Mouse (Mus musculus): ENCODE results near the gene Phldb1.
"Not testable (repeated sequence)": the region's sequence is repeated elsewhere in the genome, so short reads cannot be mapped to it uniquely, and the experiment has no call there.

Gene Phldb1

DNA sequence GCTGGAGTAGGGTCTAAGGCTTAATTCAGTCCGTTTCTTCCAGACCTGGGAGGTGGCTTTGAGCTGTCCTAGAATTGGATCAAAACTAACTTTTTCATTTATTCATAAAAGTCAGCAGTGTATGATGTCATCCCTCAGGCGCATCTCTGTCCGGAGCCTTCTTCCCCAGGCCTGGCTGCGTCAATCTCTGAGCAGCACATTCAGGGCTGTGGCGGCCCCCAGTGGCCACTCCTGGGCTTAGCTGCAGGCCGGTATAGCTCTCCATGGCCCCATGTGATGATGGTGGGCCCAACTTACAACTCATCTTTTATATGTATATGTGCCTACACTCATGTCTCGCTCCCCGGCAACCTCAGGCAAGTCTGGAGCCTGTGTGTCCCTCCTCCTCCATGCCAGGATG, 83.0 kb downstream of the Phldb1 start:
- no peak for DNase-seq (ENCODE audit: low spot score)

DNA sequence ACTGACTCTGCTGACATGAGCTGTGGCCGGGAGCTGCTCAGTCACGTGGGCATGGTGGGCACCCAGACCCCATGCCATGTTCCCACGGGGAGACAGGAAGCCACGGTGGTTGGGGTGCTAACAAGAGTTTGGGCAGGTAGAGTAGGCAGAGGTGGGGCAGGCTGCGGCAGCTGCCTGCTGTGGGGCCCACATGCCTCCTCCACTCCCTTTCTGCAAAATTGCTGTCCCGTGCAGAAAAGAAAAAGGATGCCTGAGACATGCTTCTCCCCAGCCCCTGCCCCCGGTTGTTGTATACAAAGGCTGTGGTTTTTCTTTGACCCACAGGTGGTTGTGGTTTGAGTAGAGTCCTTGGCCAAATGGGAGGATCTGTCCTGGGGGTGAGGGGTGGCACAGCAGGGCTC, 86.1 kb downstream of the Phldb1 start:
- no peak for DNase-seq (ENCODE audit: low spot score)

DNA sequence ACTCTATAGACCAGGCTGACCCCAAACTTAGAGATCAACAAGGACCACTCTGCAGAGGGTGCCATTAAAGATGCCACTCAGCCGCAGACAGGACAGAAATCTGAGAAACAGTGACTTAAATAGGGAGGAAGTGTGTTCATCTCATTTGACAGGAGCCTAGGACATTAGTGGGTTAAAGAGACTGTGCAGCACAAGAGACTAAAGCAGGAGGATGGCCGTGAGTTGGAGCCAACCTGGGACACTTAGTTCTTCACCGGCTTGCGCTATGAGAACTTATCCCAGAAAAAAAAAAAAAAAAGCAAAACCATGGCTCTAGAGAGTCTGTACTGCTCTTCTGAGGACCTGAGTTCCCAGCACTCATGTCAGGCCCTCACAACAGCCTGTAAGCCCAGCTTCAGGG, 87.3 kb downstream of the Phldb1 start:
- DNase-seq (ENCODE audit: low spot score): no peak

DNA sequence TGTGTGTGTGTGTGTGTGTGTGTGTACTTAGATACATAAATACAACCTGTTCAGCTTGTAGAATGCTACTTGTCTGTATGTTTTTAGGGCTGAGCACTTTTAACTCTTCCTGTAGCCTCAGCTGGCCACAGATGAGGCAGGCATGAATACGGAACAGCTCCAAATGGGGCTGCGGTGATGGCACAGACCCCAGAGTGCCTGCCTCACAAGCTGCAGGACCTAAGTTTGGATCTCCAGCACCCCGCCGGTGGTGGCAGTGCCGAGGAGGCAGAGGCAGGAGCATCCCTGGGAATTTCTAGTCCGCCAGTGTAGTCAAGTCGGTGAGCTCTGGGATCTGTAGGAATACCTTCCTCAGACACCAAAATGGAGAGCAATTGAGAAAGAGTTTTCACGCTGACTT, 88.0 kb downstream of the Phldb1 start:
- DNase-seq (ENCODE audit: low spot score): no peak

GRCm38 (mm10) chr9:44646366-44646765, 88.6 kb downstream of the Phldb1 start:
- DNase-seq (ENCODE audit: low spot score): no peak

DNA sequence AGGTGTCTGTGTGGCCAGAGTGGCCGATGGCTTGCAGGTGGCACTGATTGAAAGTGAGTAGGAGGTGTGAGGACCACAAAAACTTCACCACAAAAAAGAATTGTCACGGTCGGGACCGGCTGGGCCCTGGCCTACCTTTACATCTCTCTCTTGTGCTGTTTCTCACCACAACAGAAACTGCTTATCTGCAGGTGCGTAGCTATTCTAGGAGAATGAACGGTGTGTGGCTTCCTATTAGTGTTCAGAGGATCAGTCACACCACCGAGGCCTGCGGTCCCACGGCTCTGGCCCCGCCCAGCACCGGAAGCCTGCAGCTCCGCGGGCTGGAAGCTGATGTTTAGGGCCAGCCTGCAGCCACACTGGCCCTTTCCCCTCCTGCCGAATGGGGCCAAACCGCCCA, 89.1 kb downstream of the Phldb1 start:
- no peak for DNase-seq (ENCODE audit: low spot score)

GRCm38 (mm10) chr9:44645481-44645880, 89.5 kb downstream of the Phldb1 start:
- DNase-seq (ENCODE audit: low spot score): no peak

DNA sequence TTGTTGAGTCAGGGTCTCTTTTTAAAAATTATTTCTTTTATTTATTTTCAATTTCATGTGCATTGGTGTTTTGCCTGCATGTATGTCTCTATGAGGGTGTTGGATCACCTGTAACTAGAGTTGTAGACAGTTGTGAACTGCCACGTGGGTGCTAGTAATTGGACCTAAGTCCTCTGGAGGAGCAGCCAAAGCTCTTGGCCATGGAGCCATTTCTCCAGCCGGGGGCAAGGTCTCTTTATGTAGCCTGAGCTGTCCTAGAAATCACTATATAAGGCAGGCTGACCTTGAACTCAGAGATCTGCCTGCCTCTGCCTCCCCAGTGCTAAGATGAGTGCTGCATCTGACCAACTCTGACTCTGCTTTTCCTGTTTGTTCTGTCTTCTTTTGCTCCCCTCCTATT, 90.8 kb downstream of the Phldb1 start:
- no peak for DNase-seq (ENCODE audit: low spot score)

- DNase-seq (ENCODE audit: low spot score): no peak
Observed at GRCm38 (mm10) chr9:44643103-44643502, 91.9 kb downstream of the Phldb1 start.

DNA sequence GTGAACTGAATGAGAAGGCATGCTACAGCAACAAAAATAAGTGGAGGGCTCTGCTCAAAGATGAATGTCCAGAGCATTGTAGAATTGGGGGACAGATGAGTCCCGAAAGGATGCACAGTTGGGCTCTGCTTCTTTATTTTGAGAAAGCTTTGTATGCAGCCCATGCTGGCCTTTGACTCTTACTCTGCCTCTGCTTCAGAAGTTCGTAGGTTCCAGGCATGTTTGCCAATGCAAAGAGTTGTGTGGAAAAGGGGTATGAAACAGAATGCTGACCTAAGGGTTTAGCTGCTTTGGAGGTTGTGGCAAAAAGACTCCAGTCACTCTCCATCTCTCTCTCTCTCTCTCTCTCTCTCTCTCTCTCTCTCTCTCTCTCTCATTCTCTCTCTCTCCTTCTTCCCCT, 93.4 kb downstream of the Phldb1 start:
- DNase-seq (ENCODE audit: low spot score): no peak

- no peak for DNase-seq (ENCODE audit: low spot score)
Observed at GRCm38 (mm10) chr9:44640646-44641357, 94.2 kb downstream of the Phldb1 start.

GRCm38 (mm10) chr9:44640028-44640427, 95.0 kb downstream of the Phldb1 start:
- not testable (repeated sequence) for DNase-seq (ENCODE audit: low spot score)

DNA sequence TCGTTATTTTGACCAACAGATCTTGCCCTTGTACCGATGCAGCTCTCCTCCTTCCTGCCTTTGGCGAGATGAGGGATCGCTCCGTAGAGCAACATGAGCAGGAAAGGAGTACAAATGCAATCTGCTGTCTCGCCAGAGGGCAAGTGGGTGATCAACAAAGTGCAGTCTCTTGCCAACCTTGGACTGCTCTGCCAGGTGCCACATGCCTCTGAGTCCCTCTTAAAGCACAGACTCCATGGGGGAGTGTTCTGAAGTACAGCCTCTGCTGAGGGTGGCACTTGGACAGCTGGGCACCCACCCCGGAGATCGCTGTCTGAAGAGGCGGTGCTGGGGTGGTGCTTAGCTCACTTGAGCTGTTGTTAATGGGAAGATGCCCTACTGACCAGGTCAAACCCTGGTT, 96.3 kb downstream of the Phldb1 start:
- DNase-seq (ENCODE audit: low spot score): not testable (repeated sequence)

DNA sequence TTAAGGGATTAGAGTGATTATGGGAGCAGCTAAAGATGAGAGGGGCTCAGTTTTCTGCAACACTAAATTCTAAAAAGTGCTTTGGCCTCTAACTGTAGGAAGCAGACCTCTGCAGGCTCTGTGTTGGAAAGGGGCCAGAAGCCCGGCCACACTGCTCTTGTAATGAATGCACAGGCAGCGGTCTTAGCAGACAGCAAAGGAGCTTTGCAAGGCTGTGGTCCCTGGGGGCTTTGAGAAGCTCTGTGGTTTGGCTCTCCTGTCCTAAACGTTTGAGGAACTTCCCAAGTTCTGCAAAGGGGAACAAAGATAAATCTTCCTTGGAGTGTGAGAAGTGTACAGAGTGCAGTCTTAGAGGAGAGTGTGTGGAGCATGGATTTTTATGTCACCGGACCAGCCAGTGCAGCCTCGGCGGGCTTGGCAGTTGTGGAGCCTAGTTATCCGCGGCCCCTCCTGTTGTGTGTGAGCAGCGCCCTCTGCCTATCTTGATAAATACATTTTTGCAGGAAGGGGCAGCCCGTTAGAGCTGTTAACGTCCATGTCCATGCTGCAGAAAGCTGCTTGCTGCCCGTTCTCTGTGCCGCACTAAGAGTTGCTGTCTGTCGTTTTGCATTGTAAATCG, 97.3 kb downstream of the Phldb1 start:
- no peak for DNase-seq (ENCODE audit: low spot score)
